Mouse (Mus musculus): ENCODE data around the gene Nabp2.
A peak's percentile ranks its signal among the peaks of the same experiment; 100 is the strongest.

Gene Nabp2

DNA sequence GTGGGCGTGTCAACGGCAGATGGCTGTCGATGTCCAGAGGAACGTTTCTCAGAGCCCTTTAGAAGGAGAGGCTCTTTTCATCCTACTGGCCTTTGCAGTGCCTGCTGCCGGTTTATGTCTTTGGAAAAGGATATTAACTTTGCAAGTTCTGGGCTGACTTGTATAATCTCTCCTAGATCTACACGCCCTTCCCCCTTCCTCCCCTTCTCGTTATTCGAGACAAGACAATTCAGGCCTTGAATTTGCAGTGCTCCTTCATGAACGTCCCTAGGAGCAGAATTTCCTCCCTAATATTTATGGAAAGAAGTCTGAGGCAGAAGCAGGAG lies 42.1 kb downstream of the Nabp2 start:
- TF ChIP-seq NANOG (IDR thresholded peaks at IDR 0.05; ENCODE audit: borderline replicate concordance, low read length) (no peak), POU5F1 (IDR thresholded peaks at IDR 0.05; ENCODE audit: borderline replicate concordance, low read length) (no peak), CTCF (conservative IDR thresholded peaks at IDR 0.05; ENCODE audit: low read length) (no peak)
- Histone ChIP-seq H3K4me3 (replicated peaks; ENCODE audit: low read length) (peak overlapping the region; percentile 89), H3K36me3 (ENCODE audit: insufficient read depth, low read length) (peaks cover 24% of the 10 kb centered on the region), H3K9me3 (ENCODE audit: low read length) (no peaks in the 10 kb centered on the region), H3K27me3 (ENCODE audit: insufficient read depth, low read length) (no peaks in the 10 kb centered on the region), H3K4me1 (replicated peaks; ENCODE audit: low read depth, low read length) (peaks cover 71% of the 10 kb centered on the region)

DNA sequence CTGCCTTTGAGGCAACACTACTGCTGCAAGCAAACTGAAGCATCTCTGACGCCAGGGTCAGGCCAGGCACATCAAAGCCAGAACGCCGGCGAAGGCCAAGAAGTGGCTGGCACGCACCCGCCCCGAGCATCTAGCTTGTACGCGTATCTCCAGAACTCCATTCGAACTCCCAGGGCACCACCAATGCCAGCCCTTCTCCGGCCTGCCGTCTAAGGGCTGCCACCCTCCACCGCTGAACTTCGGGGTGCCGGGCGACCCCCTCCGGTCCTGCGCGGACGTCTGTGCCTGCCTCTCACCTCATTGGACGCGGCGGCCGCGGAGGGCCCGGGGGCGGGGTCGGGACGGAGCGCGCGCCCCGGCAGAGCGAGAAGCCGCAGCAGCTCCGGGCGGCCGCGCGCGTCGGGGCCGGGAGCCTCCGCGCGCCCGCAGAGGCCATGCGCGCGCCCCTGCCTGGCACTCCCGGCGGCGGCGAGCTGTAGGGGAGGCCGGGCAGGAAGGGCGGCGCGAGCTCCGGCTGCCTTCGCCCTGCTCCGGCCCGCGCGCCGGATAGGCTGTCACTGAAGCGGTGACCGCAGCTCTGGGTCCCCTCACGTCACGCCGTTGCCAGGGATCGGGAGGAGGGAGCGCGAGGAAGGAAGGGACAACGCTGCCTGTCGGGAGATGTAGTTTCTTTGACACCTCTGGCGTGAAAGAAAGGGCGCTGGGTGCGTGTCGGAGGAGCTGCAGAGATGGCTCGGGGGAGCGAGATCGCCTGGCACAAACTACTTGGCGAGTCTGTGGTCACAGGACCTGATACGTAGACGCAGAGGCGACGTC lies 42.7 kb downstream of the Nabp2 start, which contains the start of gene Coq10a:
Gene Coq10a (minus strand): TSS at position 596 of the 816 bp plus-strand sequence.
- Histone ChIP-seq H3K9me3 (ENCODE audit: low read length) (no peaks in the 10 kb centered on the region), H3K4me3 (replicated peaks; ENCODE audit: low read length) (peak within 1 kb of the TSS; percentile 89), H3K36me3 (ENCODE audit: insufficient read depth, low read length) (peaks cover 30% of the 10 kb centered on the region), H3K27me3 (ENCODE audit: insufficient read depth, low read length) (no peaks in the 10 kb centered on the region), H3K4me1 (replicated peaks; ENCODE audit: low read depth, low read length) (peaks cover 68% of the 10 kb centered on the region)
- no peak for TF ChIP-seq POU5F1 (IDR thresholded peaks at IDR 0.05; ENCODE audit: borderline replicate concordance, low read length)
- no peak for TF ChIP-seq NANOG (IDR thresholded peaks at IDR 0.05; ENCODE audit: borderline replicate concordance, low read length)
- no peak for TF ChIP-seq CTCF (conservative IDR thresholded peaks at IDR 0.05; ENCODE audit: low read length)

DNA sequence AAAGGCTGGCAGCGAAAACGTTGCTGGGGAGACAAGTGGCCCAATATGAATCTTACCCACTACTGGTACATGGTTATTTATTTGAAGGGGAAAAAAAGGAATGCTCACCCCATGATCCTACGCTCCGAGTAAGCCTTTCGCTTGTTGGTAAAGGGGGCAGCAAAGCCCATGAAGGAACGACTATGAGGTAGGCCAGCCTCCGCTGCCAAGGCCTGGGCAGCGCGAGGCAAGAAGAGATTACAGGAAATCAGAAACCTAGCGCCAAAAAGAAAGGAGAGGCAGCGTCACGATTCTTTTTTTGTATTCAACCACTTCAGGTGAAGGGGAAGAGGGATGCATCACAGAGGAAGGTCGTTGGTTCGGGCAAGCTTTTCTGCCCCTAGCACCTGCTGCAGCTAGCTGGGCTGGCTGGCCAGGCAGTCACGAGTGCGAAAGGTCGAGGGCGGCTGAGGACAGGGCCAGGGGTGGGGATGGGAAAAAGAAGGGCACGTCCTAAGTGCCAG lies 43.3 kb downstream of the Nabp2 start:
- H3K4me1 ChIP-seq (replicated peaks; ENCODE audit: low read depth, low read length), result peaks cover 62% of the 10 kb centered on the region

DNA sequence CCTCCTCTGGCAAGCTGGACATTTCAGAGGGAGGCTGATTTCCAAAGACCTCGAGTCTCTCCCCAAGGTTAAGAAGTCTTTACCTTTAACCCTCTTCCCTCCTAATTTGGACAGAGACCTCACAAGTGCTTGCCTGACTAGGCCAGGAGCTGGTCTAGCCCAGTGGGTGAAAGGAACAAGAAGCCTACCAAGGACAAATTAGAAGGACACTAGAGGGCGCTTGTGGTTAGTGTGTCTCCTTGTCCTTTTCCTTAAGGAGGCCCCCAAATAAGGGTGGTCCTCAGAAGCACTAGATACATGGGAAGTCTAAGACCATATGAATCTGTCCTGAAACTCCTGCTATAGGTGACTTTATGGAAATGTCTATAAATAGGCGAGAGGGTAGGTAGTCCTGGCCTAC lies 48.7 kb downstream of the Nabp2 start:
- Histone ChIP-seq H3K9me3 (ENCODE audit: low read length) (no peaks in the 10 kb centered on the region), H3K4me1 (replicated peaks; ENCODE audit: low read depth, low read length) (peaks cover 26% of the 10 kb centered on the region), H3K4me3 (replicated peaks; ENCODE audit: low read length) (no peak overlapping the region), H3K27me3 (ENCODE audit: insufficient read depth, low read length) (no peaks in the 10 kb centered on the region), H3K36me3 (ENCODE audit: insufficient read depth, low read length) (peaks cover 90% of the 10 kb centered on the region)
- TF ChIP-seq POU5F1 (IDR thresholded peaks at IDR 0.05; ENCODE audit: borderline replicate concordance, low read length), result no peak
- TF ChIP-seq CTCF (conservative IDR thresholded peaks at IDR 0.05; ENCODE audit: low read length), result peak; percentile 58
- no peak for TF ChIP-seq NANOG (IDR thresholded peaks at IDR 0.05; ENCODE audit: borderline replicate concordance, low read length)

More for the DNA sequence above, 43.3 kb downstream of the Nabp2 start:
- Histone ChIP-seq H3K27me3 (ENCODE audit: insufficient read depth, low read length) (no peaks in the 10 kb centered on the region), H3K9me3 (ENCODE audit: low read length) (no peaks in the 10 kb centered on the region), H3K4me3 (replicated peaks; ENCODE audit: low read length) (peak overlapping the region; percentile 89), H3K36me3 (ENCODE audit: insufficient read depth, low read length) (peaks cover 36% of the 10 kb centered on the region)
- no peak for TF ChIP-seq CTCF (conservative IDR thresholded peaks at IDR 0.05; ENCODE audit: low read length)
- no peak for TF ChIP-seq POU5F1 (IDR thresholded peaks at IDR 0.05; ENCODE audit: borderline replicate concordance, low read length)
- TF ChIP-seq NANOG (IDR thresholded peaks at IDR 0.05; ENCODE audit: borderline replicate concordance, low read length), result no peak

DNA sequence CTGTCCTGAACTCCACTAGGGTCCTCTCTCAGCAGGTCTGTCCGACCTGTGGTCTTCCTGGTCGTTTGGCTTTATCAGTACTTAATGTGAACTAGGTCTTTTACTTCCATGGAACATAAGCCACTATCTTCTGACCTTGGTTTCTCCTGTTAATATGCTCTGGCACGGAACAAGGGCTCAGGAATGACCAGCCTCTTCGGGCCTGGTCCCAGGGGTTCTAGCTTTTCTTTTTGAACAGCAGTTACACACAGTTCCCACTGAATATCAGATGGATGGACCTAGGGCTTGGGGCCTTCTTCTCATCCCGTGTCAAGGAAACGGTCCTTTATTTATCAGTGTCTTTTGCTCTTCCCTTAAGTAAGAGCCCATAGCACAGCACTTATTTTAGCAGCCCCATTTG lies 49.5 kb downstream of the Nabp2 start:
- peaks cover 97% of the 10 kb centered on the region for H3K36me3 ChIP-seq (ENCODE audit: insufficient read depth, low read length)
- TF ChIP-seq NANOG (IDR thresholded peaks at IDR 0.05; ENCODE audit: borderline replicate concordance, low read length) (no peak), POU5F1 (IDR thresholded peaks at IDR 0.05; ENCODE audit: borderline replicate concordance, low read length) (no peak), CTCF (conservative IDR thresholded peaks at IDR 0.05; ENCODE audit: low read length) (no peak)
- no peaks in the 10 kb centered on the region for H3K9me3 ChIP-seq (ENCODE audit: low read length)
- H3K4me1 ChIP-seq (replicated peaks; ENCODE audit: low read depth, low read length), result peaks cover 21% of the 10 kb centered on the region
- no peak overlapping the region for H3K4me3 ChIP-seq (replicated peaks; ENCODE audit: low read length)
- H3K27me3 ChIP-seq (ENCODE audit: insufficient read depth, low read length), result no peaks in the 10 kb centered on the region

DNA sequence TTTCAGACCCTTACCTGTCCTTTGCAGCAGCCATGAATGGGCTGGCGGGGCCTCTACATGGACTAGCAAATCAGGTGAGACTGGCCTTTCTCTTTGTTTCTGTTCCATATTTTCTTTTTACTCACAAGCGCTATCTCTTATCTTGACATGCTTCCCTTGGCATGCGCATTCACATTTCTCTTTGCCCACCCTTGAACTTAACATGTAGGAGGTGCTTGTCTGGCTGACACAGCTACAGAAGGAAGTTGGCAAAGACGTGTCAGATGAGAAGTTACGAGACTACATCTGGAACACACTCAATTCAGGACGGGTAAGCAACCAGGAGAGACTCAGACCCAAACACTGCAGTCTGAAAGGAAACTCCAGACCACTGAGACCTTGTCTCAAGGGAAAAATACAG lies 52.1 kb downstream of the Nabp2 start:
- H3K27me3 ChIP-seq (ENCODE audit: insufficient read depth, low read length), result no peaks in the 10 kb centered on the region
- H3K4me3 ChIP-seq (replicated peaks; ENCODE audit: low read length), result no peak overlapping the region
- peaks cover 9% of the 10 kb centered on the region; the same call in 1 of the 2 replicates for H3K4me1 ChIP-seq (replicated peaks; ENCODE audit: low read depth, low read length)
- TF ChIP-seq NANOG (IDR thresholded peaks at IDR 0.05; ENCODE audit: borderline replicate concordance, low read length) (no peak), POU5F1 (IDR thresholded peaks at IDR 0.05; ENCODE audit: borderline replicate concordance, low read length) (no peak), CTCF (conservative IDR thresholded peaks at IDR 0.05; ENCODE audit: low read length) (no peak)
- H3K36me3 ChIP-seq (ENCODE audit: insufficient read depth, low read length), result peaks cover 99% of the 10 kb centered on the region
- no peaks in the 10 kb centered on the region for H3K9me3 ChIP-seq (ENCODE audit: low read length)

DNA sequence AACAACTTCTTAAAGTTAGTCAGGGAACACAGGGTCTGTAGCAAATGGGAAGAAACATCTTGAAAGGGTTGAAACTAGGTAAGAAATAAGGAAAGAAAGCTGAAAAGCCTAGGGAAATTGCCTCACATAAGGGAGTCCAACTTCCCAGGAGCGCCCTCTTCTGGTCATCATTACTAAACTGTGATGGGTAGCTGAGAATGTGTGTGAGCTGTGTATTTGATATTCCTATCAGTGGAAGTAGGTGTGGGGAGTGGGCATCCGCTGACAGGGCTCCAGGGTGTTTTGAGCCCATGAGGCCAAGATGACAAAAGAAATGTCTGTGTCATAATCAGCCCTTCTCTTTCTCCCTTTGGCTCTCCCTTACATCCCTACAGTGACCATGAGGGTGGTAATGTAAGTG lies 52.5 kb downstream of the Nabp2 start:
- Histone ChIP-seq H3K27me3 (ENCODE audit: insufficient read depth, low read length) (no peaks in the 10 kb centered on the region), H3K4me1 (replicated peaks; ENCODE audit: low read depth, low read length) (peaks cover 9% of the 10 kb centered on the region; the same call in 1 of the 2 replicates), H3K36me3 (ENCODE audit: insufficient read depth, low read length) (peaks cover 99% of the 10 kb centered on the region), H3K9me3 (ENCODE audit: low read length) (no peaks in the 10 kb centered on the region), H3K4me3 (replicated peaks; ENCODE audit: low read length) (no peak overlapping the region)
- TF ChIP-seq CTCF (conservative IDR thresholded peaks at IDR 0.05; ENCODE audit: low read length) (peak; percentile 47), NANOG (IDR thresholded peaks at IDR 0.05; ENCODE audit: borderline replicate concordance, low read length) (no peak)

Data from E14TG2a.4 (cell line).